Mouse (Mus musculus) kidney, adult 2 months (tissue): ENCODE measurements around the gene Elmod1.

Experiments used
- CTCF ChIP-seq: fragments of 200-500 bp; conservative IDR thresholded peaks from 2 replicates; pipeline ENCODE4 v1.5.1; 2011; ENCODE audit warnings: low read depth, mild to moderate bottlenecking, control low read depth, low read length, moderate library complexity, mixed read lengths; ENCODE audit not compliant: insufficient read depth, insufficient read length
- POLR2A ChIP-seq: fragments of 200-500 bp; IDR thresholded peaks from one replicate; pipeline ENCODE4 v1.6.1; 2011; ENCODE audit warnings: low read depth, low read length, control low read depth

DNA sequence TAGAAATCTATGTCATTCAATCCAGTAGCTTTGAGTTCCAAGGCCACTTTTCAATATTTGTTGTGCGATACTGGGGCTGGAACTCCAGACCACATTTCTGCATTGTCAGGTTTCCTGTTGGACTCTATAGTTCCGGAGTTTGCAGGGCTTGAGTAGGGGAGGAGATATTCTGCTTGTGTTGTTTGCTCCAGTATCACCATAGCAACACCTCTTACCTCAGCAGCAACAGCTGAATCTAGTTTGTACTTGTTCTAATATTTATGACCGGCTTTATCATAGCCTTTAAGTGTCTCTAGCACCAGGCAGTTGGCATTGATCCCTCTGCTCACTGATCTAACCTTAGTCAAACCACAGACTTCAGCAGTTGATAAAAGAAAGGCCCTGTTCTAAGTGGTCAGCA is 47.7 kb upstream of the Elmod1 start:
- TF ChIP-seq POLR2A = no peak
- no peak for TF ChIP-seq CTCF
